Mouse (Mus musculus): ENCODE measurements at regions not wholly inside any gene's neighbourhood (a gene's known extent, or its start where the extent isn't known, plus 50 kb on each side); places are given as distances from the start of the nearest gene placed in this dataset.

- in situ Hi-C loops (cut with MboI; ENCODE audit: low pct_unique_long_range_greater_than_20kb in 1 of 2, low sequenced_read_pairs in 2 of 2, unreplicated experiment in 1 of 2), result no loop called here
Observed at GRCm38 (mm10) chr12:70696256-70696655, 129.1 kb upstream of the Frmd6 start.

- in situ Hi-C loops (cut with MboI; ENCODE audit: low pct_unique_long_range_greater_than_20kb in 1 of 2, low sequenced_read_pairs in 2 of 2, unreplicated experiment in 1 of 2), result no loop called here
Observed at GRCm38 (mm10) chr12:70698466-70698865, 126.8 kb upstream of the Frmd6 start.

GRCm38 (mm10) chr12:70702473-70702872 is 122.8 kb upstream of the Frmd6 start:
- in situ Hi-C loops (cut with MboI; ENCODE audit: low pct_unique_long_range_greater_than_20kb in 1 of 2, low sequenced_read_pairs in 2 of 2, unreplicated experiment in 1 of 2), result no loop called here

GRCm38 (mm10) chr12:70706806-70707628 is 118.3 kb upstream of the Frmd6 start:
- in situ Hi-C loops (cut with MboI; ENCODE audit: low pct_unique_long_range_greater_than_20kb in 1 of 2, low sequenced_read_pairs in 2 of 2, unreplicated experiment in 1 of 2), result no loop called here

GRCm38 (mm10) chr12:70707629-70708289 is 117.6 kb upstream of the Frmd6 start:
- in situ Hi-C loops (cut with MboI; ENCODE audit: low pct_unique_long_range_greater_than_20kb in 1 of 2, low sequenced_read_pairs in 2 of 2, unreplicated experiment in 1 of 2), result no loop called here

- in situ Hi-C loops (cut with MboI; ENCODE audit: low pct_unique_long_range_greater_than_20kb in 1 of 2, low sequenced_read_pairs in 2 of 2, unreplicated experiment in 1 of 2), result no loop called here
Observed at GRCm38 (mm10) chr12:70708290-70708668, 117.0 kb upstream of the Frmd6 start.

- in situ Hi-C loops (cut with MboI; ENCODE audit: low pct_unique_long_range_greater_than_20kb in 1 of 2, low sequenced_read_pairs in 2 of 2, unreplicated experiment in 1 of 2), result loop anchor here in 1 of 2 experiments (10.0 kb wide), 1 partner anchor 194 kb away; no protein-coding TSS in a partner anchor
Observed at GRCm38 (mm10) chr12:70710311-70710710, 115.0 kb upstream of the Frmd6 start.

GRCm38 (mm10) chr12:70711030-70711429 is 114.3 kb upstream of the Frmd6 start:
- in situ Hi-C loops (cut with MboI; ENCODE audit: low pct_unique_long_range_greater_than_20kb in 1 of 2, low sequenced_read_pairs in 2 of 2, unreplicated experiment in 1 of 2), result loop anchor here in 1 of 2 experiments (10.0 kb wide), 1 partner anchor 194 kb away; no protein-coding TSS in a partner anchor

- in situ Hi-C loops (cut with MboI; ENCODE audit: low pct_unique_long_range_greater_than_20kb in 1 of 2, low sequenced_read_pairs in 2 of 2, unreplicated experiment in 1 of 2), result loop anchor here in 1 of 2 experiments (10.0 kb wide), 1 partner anchor 192 kb away; no protein-coding TSS in a partner anchor
Observed at GRCm38 (mm10) chr12:70712322-70713024, 112.8 kb upstream of the Frmd6 start.

GRCm38 (mm10) chr12:70713499-70714280 is 111.6 kb upstream of the Frmd6 start:
- in situ Hi-C loops (cut with MboI; ENCODE audit: low pct_unique_long_range_greater_than_20kb in 1 of 2, low sequenced_read_pairs in 2 of 2, unreplicated experiment in 1 of 2), result loop anchor here in 1 of 2 experiments (10.0 kb wide), 1 partner anchor 191 kb away; no protein-coding TSS in a partner anchor

- in situ Hi-C loops (cut with MboI; ENCODE audit: low pct_unique_long_range_greater_than_20kb in 1 of 2, low sequenced_read_pairs in 2 of 2, unreplicated experiment in 1 of 2), result loop anchor here in 1 of 2 experiments (10.0 kb wide), 1 partner anchor 191 kb away; no protein-coding TSS in a partner anchor
Observed at GRCm38 (mm10) chr12:70714281-70714679, 111.0 kb upstream of the Frmd6 start.

GRCm38 (mm10) chr12:70715836-70716235 is 109.5 kb upstream of the Frmd6 start:
- in situ Hi-C loops (cut with MboI; ENCODE audit: low pct_unique_long_range_greater_than_20kb in 1 of 2, low sequenced_read_pairs in 2 of 2, unreplicated experiment in 1 of 2), result loop anchor here in 1 of 2 experiments (10.0 kb wide), 1 partner anchor 189 kb away; no protein-coding TSS in a partner anchor

GRCm38 (mm10) chr12:70718602-70719001 is 106.7 kb upstream of the Frmd6 start:
- in situ Hi-C loops (cut with MboI; ENCODE audit: low pct_unique_long_range_greater_than_20kb in 1 of 2, low sequenced_read_pairs in 2 of 2, unreplicated experiment in 1 of 2), result loop anchor here in 1 of 2 experiments (10.0 kb wide), 1 partner anchor 186 kb away; no protein-coding TSS in a partner anchor

GRCm38 (mm10) chr12:70719255-70719654 is 106.1 kb upstream of the Frmd6 start:
- in situ Hi-C loops (cut with MboI; ENCODE audit: low pct_unique_long_range_greater_than_20kb in 1 of 2, low sequenced_read_pairs in 2 of 2, unreplicated experiment in 1 of 2), result loop anchor here in 1 of 2 experiments (10.0 kb wide), 1 partner anchor 186 kb away; no protein-coding TSS in a partner anchor

- in situ Hi-C loops (cut with MboI; ENCODE audit: low pct_unique_long_range_greater_than_20kb in 1 of 2, low sequenced_read_pairs in 2 of 2, unreplicated experiment in 1 of 2), result no loop called here
Observed at GRCm38 (mm10) chr12:70720178-70720894, 105.0 kb upstream of the Frmd6 start.

GRCm38 (mm10) chr12:70725326-70725725 is 100.0 kb upstream of the Frmd6 start:
- in situ Hi-C loops (cut with MboI; ENCODE audit: low pct_unique_long_range_greater_than_20kb in 1 of 2, low sequenced_read_pairs in 2 of 2, unreplicated experiment in 1 of 2), result no loop called here

- in situ Hi-C loops (cut with MboI; ENCODE audit: low pct_unique_long_range_greater_than_20kb in 1 of 2, low sequenced_read_pairs in 2 of 2, unreplicated experiment in 1 of 2), result no loop called here
Observed at GRCm38 (mm10) chr12:70727496-70728259, 97.6 kb upstream of the Frmd6 start.
